Mouse (Mus musculus): ENCODE measurements around the gene Trank1. TPM values are rescaled to one million over a fixed set of nuclear protein-coding genes. Genes with fewer than 3 reads are reported as not detected.

The Trank1 gene
- polyA plus RNA-seq, 1 experiment from 2014 or later, result 0.05 TPM

DNA sequence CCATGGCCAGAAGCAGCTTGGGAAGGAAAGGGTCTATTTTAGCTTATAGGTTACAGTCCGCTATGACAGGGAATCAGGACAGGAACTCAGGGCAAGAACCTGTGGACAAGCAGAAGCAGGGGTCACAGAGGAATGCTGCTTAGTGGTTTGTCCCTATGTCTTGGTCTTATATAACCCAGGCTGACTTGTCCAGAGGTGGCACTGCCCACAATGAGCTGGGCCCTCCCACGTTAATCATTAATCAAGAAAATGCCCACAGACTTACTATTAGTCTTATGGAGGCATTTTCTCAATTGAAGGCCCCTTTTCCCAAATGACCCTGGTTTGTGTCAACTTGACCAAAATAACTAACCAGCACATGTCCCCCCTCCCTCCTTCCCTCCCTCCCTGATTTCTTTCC is 129.6 kb downstream of the Trank1 start:
- H3K27ac ChIP-seq (replicated peaks in 1 of 2; ENCODE audit: control insufficient read depth in 1 of 2, insufficient read depth in 1 of 2, low read depth in 2 of 2, low read length in 2 of 2), result no peak overlapping the region
- H3K27me3 ChIP-seq (ENCODE audit: control insufficient read depth, insufficient read depth, low read length), result peaks cover 7% of the 10 kb centered on the region; the same call in 1 of the 2 replicates
- H3K9me3 ChIP-seq (ENCODE audit: control insufficient read depth, low read length), result no peaks in the 10 kb centered on the region
- no peak for ATAC-seq (ENCODE audit: insufficient number of reproducible peaks, insufficient read depth, low FRiP score, low read depth)
- H3K4me1 ChIP-seq (ENCODE audit: control insufficient read depth in 2 of 2, insufficient read depth in 2 of 2, low read length in 2 of 2), result peaks cover 0 to 4% of the 10 kb centered on the region in 2 experiments; a peak in 3 of 4 replicates
- H3K36me3 ChIP-seq (ENCODE audit: control insufficient read depth, insufficient read depth, low read length), result no peaks in the 10 kb centered on the region
- H3K9ac ChIP-seq (ENCODE audit: low read length), result no peak overlapping the region
- H3K4me2 ChIP-seq (ENCODE audit: low read length), result no peak overlapping the region
- H3K4me3 ChIP-seq (ENCODE audit: control insufficient read depth in 1 of 2, insufficient read depth in 1 of 2, low read depth in 1 of 2, low read length in 2 of 2), result no peak overlapping the region
- WGBS, result 84% methylated on average over 2 of the region's 2 CpGs

Other genes starting within 250 kb of the Trank1 start
- 75.3 and 78.8 TPM in 2 replicates for gene Lrrfip2, start 194.1 kb upstream of the Trank1 start, polyA plus RNA-seq (2014; fragmentation: Nextera tagmentation; extraction: Ambion mirVana)
- gene Mlh1, start 39.9 kb upstream of the Trank1 start, polyA plus RNA-seq (2014; fragmentation: Nextera tagmentation; extraction: Ambion mirVana), result 34.1 and 36.1 TPM in 2 replicates
- gene Epm2aip1, start 39.8 kb upstream of the Trank1 start, polyA plus RNA-seq (2014; fragmentation: Nextera tagmentation; extraction: Ambion mirVana), result 31.4 and 33.0 TPM in 2 replicates
- 0.75 and 0.88 TPM in 2 replicates for gene Dclk3, start 127.3 kb downstream of the Trank1 start, polyA plus RNA-seq (2014; fragmentation: Nextera tagmentation; extraction: Ambion mirVana)